In the genomic region with DNA sequence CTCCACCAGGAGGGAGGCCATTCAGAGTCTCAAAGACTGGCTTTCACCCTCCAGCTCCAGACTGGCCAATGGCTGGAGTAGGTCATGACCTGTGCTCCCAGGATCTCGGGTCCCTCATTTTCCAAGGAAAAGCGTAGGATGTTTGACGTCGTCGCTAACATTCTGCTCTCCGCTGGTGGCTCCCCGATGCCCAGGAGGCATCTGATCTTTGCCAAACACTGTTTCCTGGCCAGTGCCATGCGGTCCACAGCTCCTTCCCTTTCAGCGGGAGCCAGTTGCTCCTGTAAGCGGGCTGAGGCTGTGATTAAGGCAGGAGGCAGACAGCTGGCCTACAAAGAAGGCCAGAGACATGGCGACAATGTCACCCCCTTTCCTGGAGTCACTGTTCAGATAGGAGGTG, we compare ENCODE assay signal across 10 mouse cellular contexts. TPM values are rescaled to one million over a fixed set of nuclear protein-coding genes. Genes with fewer than 3 reads are reported as not detected.
A peak's percentile ranks its signal among the peaks of the same experiment; 100 is the strongest.
DNase-seq lines count a peak whose midpoint lies in the region; ATAC-seq and TF ChIP-seq lines count a peak whose summit lies in the region.
"Had no signal": no experiment of that assay in that cellular context is flagged by ENCODE, and none has a peak within 500 bp of the region (broad histone marks: within the 10 kb centered on the region; RNA-seq: fewer than 3 reads in every experiment).

No protein-coding gene starts in this region.

- peaks cover 23% of the 10 kb centered on the region for H3K4me1 ChIP-seq in intestine, embryonic 16.5 days (ENCODE audit: control insufficient read depth, insufficient read depth, low read length)
- H3K4me1 ChIP-seq in intestine, postnatal 0 days (replicated peaks; ENCODE audit: control insufficient read depth, insufficient read depth, low read length) = no peaks in the 10 kb centered on the region
- peaks cover 40% of the 10 kb centered on the region for H3K4me1 ChIP-seq in cortical plate, adult 2 months (ENCODE audit: control insufficient read depth, insufficient read depth, low read length)
- H3K4me1 ChIP-seq in forebrain, embryonic 16.5 days (replicated peaks; ENCODE audit: control insufficient read depth, insufficient read depth, low read length) = peaks cover 73% of the 10 kb centered on the region
- peaks cover 60% of the 10 kb centered on the region for H3K4me1 ChIP-seq in midbrain, embryonic 14.5 days (ENCODE audit: control insufficient read depth, insufficient read depth, low read length)

- 81% methylated on average over 11 of the region's 11 CpGs for WGBS in intestine, embryonic 16.5 days
- 89% methylated on average over 11 of the region's 11 CpGs for WGBS in intestine, postnatal 0 days
- WGBS in forebrain, embryonic 16.5 days = 30% methylated on average over 11 of the region's 11 CpGs
- WGBS in midbrain, embryonic 14.5 days = 49% methylated on average over 11 of the region's 11 CpGs

- peaks cover 10% of the 10 kb centered on the region for H3K27me3 ChIP-seq in intestine, embryonic 16.5 days (replicated peaks; ENCODE audit: control insufficient read depth, insufficient read depth, low read length)
- peaks cover 25% of the 10 kb centered on the region; the same call in 1 of the 2 replicates for H3K27me3 ChIP-seq in intestine, postnatal 0 days (replicated peaks; ENCODE audit: control insufficient read depth, insufficient read depth, low read length)
- no peaks in the 10 kb centered on the region for H3K27me3 ChIP-seq in forebrain, embryonic 16.5 days (replicated peaks; ENCODE audit: control insufficient read depth, insufficient read depth, low read length)
- H3K27me3 ChIP-seq in midbrain, embryonic 14.5 days (ENCODE audit: control insufficient read depth, insufficient read depth, low read length) = no peaks in the 10 kb centered on the region

- peak overlapping the region; percentile 28; the same call in 1 of the 2 replicates for H3K27ac ChIP-seq in intestine, embryonic 16.5 days (ENCODE audit: low read length)
- no peak overlapping the region for H3K27ac ChIP-seq in intestine, postnatal 0 days (ENCODE audit: low read depth, low read length)
- peak overlapping the region; percentile 84 for H3K27ac ChIP-seq in cortical plate, adult 2 months (ENCODE audit: insufficient read depth, low read length)
- peak overlapping the region; percentile 98 for H3K27ac ChIP-seq in forebrain, embryonic 16.5 days (ENCODE audit: low read length)
- peak overlapping the region; percentile 90 for H3K27ac ChIP-seq in midbrain, embryonic 14.5 days (replicated peaks; ENCODE audit: low read depth, low read length)

- DNase-seq in midbrain, embryonic 14.5 days = no peak
- no peak for DNase-seq in urinary bladder, postnatal 4 days (ENCODE audit: low spot score in 2 of 2)
- DNase-seq in left cerebral cortex, adult 8-10 months (ENCODE audit: low spot score in 2 of 2) = no peak
- no peak for DNase-seq in liver
- DNase-seq: cerebellum, postnatal 36 days had no signal

- ATAC-seq in intestine, embryonic 16.5 days = no peak
- no peak for ATAC-seq in intestine, postnatal 0 days
- ATAC-seq in forebrain, embryonic 16.5 days = no peak
- ATAC-seq in midbrain, embryonic 14.5 days (ENCODE audit: low FRiP score, low TSS enrichment) = no peak

- no peak for TF ChIP-seq POLR2A in cortical plate, adult 2 months (IDR thresholded peaks at IDR 0.05; ENCODE audit: extremely low read depth, insufficient read depth, low read length)

- no peaks in the 10 kb centered on the region for H3K9me3 ChIP-seq in intestine, embryonic 16.5 days (ENCODE audit: control insufficient read depth, low read length)
- H3K9me3 ChIP-seq in intestine, postnatal 0 days (ENCODE audit: control insufficient read depth) = no peaks in the 10 kb centered on the region
- no peaks in the 10 kb centered on the region for H3K9me3 ChIP-seq in forebrain, embryonic 16.5 days (ENCODE audit: control insufficient read depth, low read length)
- H3K9me3 ChIP-seq in midbrain, embryonic 14.5 days (ENCODE audit: control insufficient read depth, low read length) = no peaks in the 10 kb centered on the region
- H3K9me3 ChIP-seq: heart, embryonic 12.5 days had no signal

- no peaks in the 10 kb centered on the region for H3K36me3 ChIP-seq in intestine, embryonic 16.5 days (ENCODE audit: control insufficient read depth, insufficient read depth, low read length)
- no peaks in the 10 kb centered on the region for H3K36me3 ChIP-seq in intestine, postnatal 0 days (ENCODE audit: control insufficient read depth, insufficient read depth)
- H3K36me3 ChIP-seq in forebrain, embryonic 16.5 days (ENCODE audit: control insufficient read depth, insufficient read depth) = no peaks in the 10 kb centered on the region
- H3K36me3 ChIP-seq in midbrain, embryonic 14.5 days (ENCODE audit: control insufficient read depth, insufficient read depth, low read length) = no peaks in the 10 kb centered on the region
- H3K36me3 ChIP-seq: heart, embryonic 12.5 days had no signal

- no peak overlapping the region for H3K4me3 ChIP-seq in intestine, embryonic 16.5 days (ENCODE audit: low read length)
- H3K4me3 ChIP-seq in intestine, postnatal 0 days (ENCODE audit: low read depth, low read length) = no peak overlapping the region
- H3K4me3 ChIP-seq in cortical plate, adult 2 months (ENCODE audit: insufficient read depth, low read length) = 0 out of 2 replicates have a peak overlapping the region, but pooled peaks have one; percentile 5
- no peak overlapping the region for H3K4me3 ChIP-seq in forebrain, embryonic 16.5 days (replicated peaks; ENCODE audit: low read length)
- no peak overlapping the region for H3K4me3 ChIP-seq in midbrain, embryonic 14.5 days (replicated peaks; ENCODE audit: low read depth, low read length)
- H3K4me3 ChIP-seq: heart, embryonic 12.5 days had no signal

- no peak overlapping the region for H3K4me2 ChIP-seq in intestine, embryonic 16.5 days (ENCODE audit: low read depth, low read length)
- H3K4me2 ChIP-seq in intestine, postnatal 0 days (replicated peaks; ENCODE audit: low read depth) = no peak overlapping the region
- H3K4me2 ChIP-seq in forebrain, embryonic 16.5 days (ENCODE audit: low read length) = peak overlapping the region; percentile 21
- peak overlapping the region; percentile 27 for H3K4me2 ChIP-seq in midbrain, embryonic 14.5 days (ENCODE audit: low read length)
- H3K4me2 ChIP-seq: heart, embryonic 12.5 days had no signal

- TF ChIP-seq CTCF in intestine, postnatal 0 days (IDR thresholded peaks at IDR 0.05; ENCODE audit: low read depth) = no peak
- TF ChIP-seq CTCF in cortical plate, adult 2 months (IDR thresholded peaks at IDR 0.05; ENCODE audit: extremely low read depth, insufficient read depth, low read length) = no peak

- H3K9ac ChIP-seq in intestine, embryonic 16.5 days (ENCODE audit: low read depth, low read length) = no peak overlapping the region
- no peak overlapping the region for H3K9ac ChIP-seq in intestine, postnatal 0 days (ENCODE audit: low read depth, low read length)
- peak overlapping the region; percentile 40 for H3K9ac ChIP-seq in forebrain, embryonic 16.5 days (replicated peaks; ENCODE audit: low read depth, low read length)
- 0 out of 2 replicates have a peak overlapping the region, but pooled peaks have one; percentile 9 for H3K9ac ChIP-seq in midbrain, embryonic 14.5 days (replicated peaks; ENCODE audit: low read length)

RNA-seq across cellular contexts. Expression of a gene that starts 4.0 kb away (rescaled TPM):
- polyA plus RNA-seq in intestine, embryonic 16.5 days (2015; fragmentation: Nextera tagmentation; extraction: Ambion mirVana) = 7.0 and 8.2 TPM in 2 replicates
- 2.8 and 2.9 TPM in 2 replicates for polyA plus RNA-seq in intestine, postnatal 0 days (2015; fragmentation: Nextera tagmentation; extraction: Ambion mirVana)
- 130 and 131 TPM in 2 replicates for polyA plus RNA-seq in cortical plate, adult 2 months (2012; rRNA removed)
- polyA plus RNA-seq in forebrain, embryonic 16.5 days (2015; fragmentation: Nextera tagmentation; extraction: Ambion mirVana) = 41.7 and 44.9 TPM in 2 replicates
- 33.2 and 34.5 TPM in 2 replicates for polyA plus RNA-seq in midbrain, embryonic 14.5 days (2014; fragmentation: Nextera tagmentation; extraction: Ambion mirVana)
- total RNA-seq in left cerebral cortex, adult 8-10 months (2022) = 100 to 1,000 TPM; 159 to 171 (median 170) TPM

Comparison
In these comparisons a context has a peak if more than half of its experiments do, and no peak if none do; other contexts are left out.
1. H3K4me2 ChIP-seq: peak in forebrain, embryonic 16.5 days (single experiment) and midbrain, embryonic 14.5 days (single experiment); none in intestine, embryonic 16.5 days (single experiment) and intestine, postnatal 0 days (single experiment).
2. H3K9ac ChIP-seq: peak in forebrain, embryonic 16.5 days (single experiment) and midbrain, embryonic 14.5 days (single experiment); none in intestine, embryonic 16.5 days (single experiment) and intestine, postnatal 0 days (single experiment).